Mouse (Mus musculus): ENCODE data around the gene Chst11. TPM values are rescaled to one million over a fixed set of nuclear protein-coding genes. Genes with fewer than 3 reads are reported as not detected.

Chst11 gene
- polyA plus RNA-seq, 1 experiment = 5.2 TPM

DNA sequence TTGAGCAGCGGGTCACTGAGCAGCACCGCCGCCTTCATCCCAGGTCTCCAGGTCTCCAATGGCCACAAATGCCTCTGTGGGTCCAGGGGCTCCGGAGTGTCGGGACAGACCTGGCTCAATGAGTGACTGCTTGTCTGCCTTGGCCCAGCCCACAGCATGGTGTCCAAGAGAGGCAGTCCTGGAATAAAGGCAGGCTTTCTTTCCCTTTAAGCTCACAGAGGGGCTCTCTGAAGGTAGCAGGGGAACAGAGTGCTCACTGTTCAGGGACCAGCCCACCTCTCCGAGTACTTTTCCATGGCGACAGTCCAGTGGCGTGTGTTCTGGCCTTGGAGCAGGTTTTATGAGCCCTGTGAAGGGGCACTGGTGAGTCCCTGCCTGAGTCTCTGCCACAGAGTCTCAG is 145.3 kb downstream of the Chst11 start:
- peaks cover 2% of the 10 kb centered on the region for H3K4me1 ChIP-seq (ENCODE audit: control insufficient read depth, insufficient read depth, low read length)

DNA sequence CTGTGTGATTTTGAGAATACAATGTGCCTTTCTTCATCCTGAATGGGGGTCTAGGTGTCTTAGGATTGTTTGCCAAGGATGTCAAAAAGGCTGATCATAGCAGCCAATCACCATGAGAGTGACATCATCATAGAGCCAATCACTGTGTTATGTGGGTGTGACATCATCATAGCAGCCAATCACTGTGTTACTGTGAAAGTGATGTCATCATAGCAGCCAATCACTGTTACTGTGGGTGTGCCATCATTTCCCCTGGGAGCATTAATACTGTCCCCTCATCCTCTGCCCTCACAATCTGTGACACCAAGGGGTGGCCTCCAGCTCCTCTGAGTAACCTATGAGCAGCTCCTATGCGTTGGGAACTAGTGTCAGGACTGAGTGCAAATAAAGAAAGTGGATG is 146.6 kb downstream of the Chst11 start:
- no peak overlapping the region for H3K9ac ChIP-seq (ENCODE audit: low read depth, poor library complexity, severe bottlenecking)
- no peak for TF ChIP-seq POLR2A (IDR thresholded peaks at IDR 0.05; ENCODE audit: insufficient read depth, low read length)
- no peak for TF ChIP-seq CTCF (IDR thresholded peaks at IDR 0.05; ENCODE audit: low read depth, low read length)
- H3K4me1 ChIP-seq (ENCODE audit: control insufficient read depth, insufficient read depth, low read length) = peaks cover 2% of the 10 kb centered on the region

More for the DNA sequence above, 145.3 kb downstream of the Chst11 start:
- no peaks in the 10 kb centered on the region for H3K9me3 ChIP-seq (replicated peaks; ENCODE audit: control insufficient read depth, insufficient read depth, low read length, poor library complexity, severe bottlenecking)
- H3K27me3 ChIP-seq (ENCODE audit: control insufficient read depth, insufficient read depth, low read length, poor library complexity, severe bottlenecking) = no peaks in the 10 kb centered on the region
- no peak overlapping the region for H3K4me3 ChIP-seq (ENCODE audit: low read depth, low read length)
- TF ChIP-seq CTCF (IDR thresholded peaks at IDR 0.05; ENCODE audit: low read depth, low read length) = no peak
- no peak for TF ChIP-seq EP300 (IDR thresholded peaks at IDR 0.05; ENCODE audit: insufficient read depth, low read depth, low read length)
- TF ChIP-seq POLR2A (IDR thresholded peaks at IDR 0.05; ENCODE audit: insufficient read depth, low read length) = no peak
- no peaks in the 10 kb centered on the region for H3K36me3 ChIP-seq (ENCODE audit: control insufficient read depth, insufficient read depth, low read length, poor library complexity, severe bottlenecking)
- no peak overlapping the region for H3K9ac ChIP-seq (ENCODE audit: low read depth, poor library complexity, severe bottlenecking)
- no peak overlapping the region for H3K27ac ChIP-seq (ENCODE audit: insufficient read depth, low read length)

DNA sequence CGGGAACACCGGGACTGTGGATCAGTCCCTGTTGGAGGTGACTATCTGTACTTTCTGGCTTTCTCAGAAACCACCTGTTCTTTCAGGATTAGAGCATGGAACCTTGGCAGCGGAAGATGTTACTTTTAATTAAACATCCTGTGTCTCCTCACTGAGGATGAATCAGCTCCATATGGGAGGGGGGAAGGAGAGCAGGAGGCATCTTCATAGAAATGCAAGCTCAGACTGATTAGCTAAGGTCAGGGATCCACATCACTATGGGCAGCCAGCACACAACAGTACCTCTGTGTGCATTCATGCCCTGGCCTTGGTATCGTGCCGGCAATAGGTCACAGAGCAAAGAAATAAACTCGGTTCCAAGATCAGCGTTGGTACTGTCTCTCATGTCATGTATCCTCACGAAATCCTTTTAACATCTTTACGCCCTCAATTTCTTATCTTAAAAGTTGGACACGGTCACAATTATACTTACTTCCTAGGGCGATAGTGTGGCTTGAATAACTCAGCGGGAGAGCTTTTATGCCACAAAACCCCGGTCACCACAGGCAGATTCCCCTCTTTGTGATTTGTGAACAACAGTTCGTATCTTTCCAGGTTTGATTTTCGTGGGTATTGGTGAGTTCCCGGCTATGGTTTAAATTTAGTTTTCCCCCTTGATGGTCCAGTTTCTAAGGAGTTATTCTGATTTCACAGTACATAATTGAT is 148.7 kb downstream of the Chst11 start:
- no peaks in the 10 kb centered on the region for H3K36me3 ChIP-seq (ENCODE audit: control insufficient read depth, insufficient read depth, low read length, poor library complexity, severe bottlenecking)
- H3K4me1 ChIP-seq (ENCODE audit: control insufficient read depth, insufficient read depth, low read length) = peaks cover 2% of the 10 kb centered on the region
- H3K9ac ChIP-seq (ENCODE audit: low read depth, poor library complexity, severe bottlenecking) = no peak overlapping the region
- H3K27ac ChIP-seq (ENCODE audit: insufficient read depth, low read length) = no peak overlapping the region
- no peak overlapping the region for H3K4me3 ChIP-seq (ENCODE audit: low read depth, low read length)
- no peaks in the 10 kb centered on the region for H3K9me3 ChIP-seq (replicated peaks; ENCODE audit: control insufficient read depth, insufficient read depth, low read length, poor library complexity, severe bottlenecking)
- H3K27me3 ChIP-seq (ENCODE audit: control insufficient read depth, insufficient read depth, low read length, poor library complexity, severe bottlenecking) = no peaks in the 10 kb centered on the region
- no peak for TF ChIP-seq CTCF (IDR thresholded peaks at IDR 0.05; ENCODE audit: low read depth, low read length)
- TF ChIP-seq EP300 (IDR thresholded peaks at IDR 0.05; ENCODE audit: insufficient read depth, low read depth, low read length) = no peak
- TF ChIP-seq POLR2A (IDR thresholded peaks at IDR 0.05; ENCODE audit: insufficient read depth, low read length) = no peak

More for the DNA sequence above, 146.6 kb downstream of the Chst11 start:
- Histone ChIP-seq H3K36me3 (ENCODE audit: control insufficient read depth, insufficient read depth, low read length, poor library complexity, severe bottlenecking) (no peaks in the 10 kb centered on the region), H3K27ac (ENCODE audit: insufficient read depth, low read length) (no peak overlapping the region), H3K9me3 (replicated peaks; ENCODE audit: control insufficient read depth, insufficient read depth, low read length, poor library complexity, severe bottlenecking) (no peaks in the 10 kb centered on the region), H3K4me3 (ENCODE audit: low read depth, low read length) (no peak overlapping the region), H3K27me3 (ENCODE audit: control insufficient read depth, insufficient read depth, low read length, poor library complexity, severe bottlenecking) (no peaks in the 10 kb centered on the region)

DNA sequence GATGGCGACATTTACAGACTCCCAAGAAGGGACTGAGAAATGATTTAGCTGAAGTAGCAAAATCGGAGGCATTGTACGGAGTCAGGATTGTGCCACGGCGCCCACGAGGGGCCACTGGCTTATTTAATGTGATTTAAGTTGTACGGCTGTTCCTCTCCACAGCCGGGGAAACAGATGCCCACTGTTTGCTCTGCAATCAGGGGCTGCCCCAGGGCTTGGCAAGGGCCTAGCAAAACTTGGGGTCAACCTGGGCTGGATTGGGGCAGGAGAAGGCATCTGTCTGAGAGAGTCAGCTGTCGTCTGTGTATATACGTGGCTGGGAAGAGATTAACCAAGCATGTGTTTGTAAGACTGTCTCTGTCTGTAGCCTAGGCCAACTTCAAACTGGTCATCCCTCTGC is 149.6 kb downstream of the Chst11 start:
- no peak overlapping the region for H3K9ac ChIP-seq (ENCODE audit: low read depth, poor library complexity, severe bottlenecking)
- H3K9me3 ChIP-seq (replicated peaks; ENCODE audit: control insufficient read depth, insufficient read depth, low read length, poor library complexity, severe bottlenecking) = no peaks in the 10 kb centered on the region
- TF ChIP-seq EP300 (IDR thresholded peaks at IDR 0.05; ENCODE audit: insufficient read depth, low read depth, low read length) (no peak), POLR2A (IDR thresholded peaks at IDR 0.05; ENCODE audit: insufficient read depth, low read length) (no peak), CTCF (IDR thresholded peaks at IDR 0.05; ENCODE audit: low read depth, low read length) (no peak)
- H3K4me3 ChIP-seq (ENCODE audit: low read depth, low read length) = no peak overlapping the region
- H3K27ac ChIP-seq (ENCODE audit: insufficient read depth, low read length) = no peak overlapping the region
- H3K4me1 ChIP-seq (ENCODE audit: control insufficient read depth, insufficient read depth, low read length) = peaks cover 2% of the 10 kb centered on the region
- H3K36me3 ChIP-seq (ENCODE audit: control insufficient read depth, insufficient read depth, low read length, poor library complexity, severe bottlenecking) = no peaks in the 10 kb centered on the region
- H3K27me3 ChIP-seq (ENCODE audit: control insufficient read depth, insufficient read depth, low read length, poor library complexity, severe bottlenecking) = no peaks in the 10 kb centered on the region

DNA sequence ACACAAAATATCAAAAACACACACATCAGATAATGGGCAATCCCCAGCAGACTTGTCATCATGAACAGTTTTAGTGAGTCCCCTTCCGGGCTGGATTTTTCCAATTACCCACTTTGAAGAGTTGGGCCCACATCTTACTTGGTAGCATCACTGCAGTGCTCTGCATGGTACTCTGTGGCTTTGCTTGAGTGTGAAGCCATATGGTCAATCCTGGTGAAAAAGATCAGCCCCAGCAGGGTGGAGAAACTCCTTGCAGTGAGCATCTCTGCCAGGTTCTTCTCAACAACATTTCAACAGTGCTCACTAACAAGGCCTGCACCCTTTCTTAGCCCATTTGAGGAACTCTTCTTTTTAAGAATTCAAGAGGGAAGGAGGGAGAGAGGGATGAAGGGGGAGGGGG is 150.7 kb downstream of the Chst11 start:
- Histone ChIP-seq H3K9me3 (replicated peaks; ENCODE audit: control insufficient read depth, insufficient read depth, low read length, poor library complexity, severe bottlenecking) (no peaks in the 10 kb centered on the region), H3K4me3 (ENCODE audit: low read depth, low read length) (no peak overlapping the region), H3K4me1 (ENCODE audit: control insufficient read depth, insufficient read depth, low read length) (peaks cover 2% of the 10 kb centered on the region), H3K36me3 (ENCODE audit: control insufficient read depth, insufficient read depth, low read length, poor library complexity, severe bottlenecking) (no peaks in the 10 kb centered on the region), H3K27me3 (ENCODE audit: control insufficient read depth, insufficient read depth, low read length, poor library complexity, severe bottlenecking) (no peaks in the 10 kb centered on the region), H3K27ac (ENCODE audit: insufficient read depth, low read length) (no peak overlapping the region), H3K9ac (ENCODE audit: low read depth, poor library complexity, severe bottlenecking) (no peak overlapping the region)
- TF ChIP-seq EP300 (IDR thresholded peaks at IDR 0.05; ENCODE audit: insufficient read depth, low read depth, low read length) (no peak), CTCF (IDR thresholded peaks at IDR 0.05; ENCODE audit: low read depth, low read length) (no peak), POLR2A (IDR thresholded peaks at IDR 0.05; ENCODE audit: insufficient read depth, low read length) (no peak)

DNA sequence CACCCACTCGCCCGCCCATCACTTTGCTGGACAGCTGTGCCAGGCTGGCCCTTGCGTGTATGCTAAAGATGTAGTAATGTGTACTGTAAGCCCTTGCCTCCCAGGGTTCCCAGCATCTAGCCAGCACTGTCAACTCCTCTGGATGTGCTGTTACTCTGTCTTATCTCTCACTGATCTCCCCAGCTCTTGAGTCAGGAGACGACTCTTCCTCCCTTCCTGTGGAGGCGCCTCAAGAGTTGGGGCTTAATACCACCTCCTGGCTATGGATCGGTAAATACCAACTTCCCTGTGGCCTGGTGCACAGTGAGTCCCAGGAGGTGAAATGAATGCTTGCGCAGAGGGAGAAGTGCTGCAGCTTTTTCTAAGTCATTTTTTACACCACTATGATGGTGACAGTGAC is 151.8 kb downstream of the Chst11 start:
- Histone ChIP-seq H3K4me1 (ENCODE audit: control insufficient read depth, insufficient read depth, low read length) (peaks cover 2% of the 10 kb centered on the region), H3K36me3 (ENCODE audit: control insufficient read depth, insufficient read depth, low read length, poor library complexity, severe bottlenecking) (no peaks in the 10 kb centered on the region), H3K4me3 (ENCODE audit: low read depth, low read length) (no peak overlapping the region), H3K9me3 (replicated peaks; ENCODE audit: control insufficient read depth, insufficient read depth, low read length, poor library complexity, severe bottlenecking) (no peaks in the 10 kb centered on the region), H3K27ac (ENCODE audit: insufficient read depth, low read length) (no peak overlapping the region), H3K27me3 (ENCODE audit: control insufficient read depth, insufficient read depth, low read length, poor library complexity, severe bottlenecking) (no peaks in the 10 kb centered on the region), H3K9ac (ENCODE audit: low read depth, poor library complexity, severe bottlenecking) (no peak overlapping the region)
- no peak for TF ChIP-seq CTCF (IDR thresholded peaks at IDR 0.05; ENCODE audit: low read depth, low read length)
- no peak for TF ChIP-seq EP300 (IDR thresholded peaks at IDR 0.05; ENCODE audit: insufficient read depth, low read depth, low read length)
- TF ChIP-seq POLR2A (IDR thresholded peaks at IDR 0.05; ENCODE audit: insufficient read depth, low read length) = no peak

Data from ES-Bruce4 (cell line).